Mouse (Mus musculus) neural tube, embryonic 14.5 days (tissue): ENCODE measurements at regions not wholly inside any gene's neighbourhood (a gene's known extent, or its start where the extent isn't known, plus 50 kb on each side); places are given as distances from the start of the nearest gene placed in this dataset.

Source experiments
- ATAC-seq: fragments of 200-750 bp; cut with Nextera tagmentation; 2 replicates; pipeline ENCODE4 v1.8.0; 2017; ENCODE audit warnings: low read depth, mild to moderate bottlenecking, moderate TSS enrichment, moderate library complexity
- H3K27ac ChIP-seq: fragments of 300-500 bp; sonication (generic); 2 replicates; pipeline ENCODE4 v1.5.1; 2014; ENCODE audit warnings: low read depth, mild to moderate bottlenecking, control low read depth, low read length, moderate library complexity, mixed read lengths
- H3K27me3 ChIP-seq: fragments of 300-500 bp; sonication (generic); 2 replicates; pipeline ENCODE4 v1.6.1; 2014; ENCODE audit warnings: low read length; ENCODE audit not compliant: control insufficient read depth, insufficient read depth
- H3K36me3 ChIP-seq: fragments of 300-500 bp; sonication (generic); 2 replicates; pipeline ENCODE4 v1.6.1; 2014; ENCODE audit warnings: low read length, mixed read lengths; ENCODE audit not compliant: control insufficient read depth, insufficient read depth
- H3K4me1 ChIP-seq: fragments of 300-500 bp; sonication (generic); 2 replicates; pipeline ENCODE4 v1.6.1; 2014; ENCODE audit warnings: low read length; ENCODE audit not compliant: control insufficient read depth, insufficient read depth
- H3K4me2 ChIP-seq: fragments of 300-500 bp; sonication (generic); 2 replicates; pipeline ENCODE4 v1.6.1; 2014; ENCODE audit warnings: mild to moderate bottlenecking, low read depth, low read length, control low read depth
- H3K4me3 ChIP-seq: fragments of 300-500 bp; sonication (generic); 2 replicates; pipeline ENCODE4 v1.5.1; 2014; ENCODE audit warnings: low read depth, low read length, control low read depth, mixed read lengths
- H3K9ac ChIP-seq: fragments of 300-500 bp; sonication (generic); replicated peaks from 2 replicates; pipeline ENCODE4 v1.6.1; 2014; ENCODE audit warnings: low read depth, mild to moderate bottlenecking, control low read depth, low read length, mixed read lengths
- H3K9me3 ChIP-seq: fragments of 300-500 bp; sonication (generic); 2 replicates; pipeline ENCODE4 v1.6.1; 2016; ENCODE audit warnings: low read length; ENCODE audit not compliant: control insufficient read depth
- WGBS: fragments of 180-500 bp; shearing (Covaris S2); extraction: QIAGEN DNeasy Blood & Tissue Kit; methylation state at CpG from one replicate; pipeline ENCODE4 v1.1.7; 2014; 5-methylcytosine and 5-hydroxymethylcytosine counted together

GRCm38 (mm10) chr9:94618079-94618786 lies 51.5 kb upstream of the Slc9a9 start:
- Histone ChIP-seq H3K9ac (no peak overlapping the region), H3K4me1 (no peaks in the 10 kb centered on the region), H3K36me3 (no peaks in the 10 kb centered on the region), H3K4me2 (no peak overlapping the region), H3K27me3 (no peaks in the 10 kb centered on the region), H3K4me3 (no peak overlapping the region), H3K9me3 (no peaks in the 10 kb centered on the region), H3K27ac (no peak overlapping the region)
- 84% methylated on average over 6 of the region's 6 CpGs for WGBS
- no peak for ATAC-seq
